Mouse (Mus musculus): ENCODE measurements around the gene Zfp451. TPM values are rescaled to one million over a fixed set of nuclear protein-coding genes. Genes with fewer than 3 reads are reported as not detected.

The Zfp451 gene
- polyA plus RNA-seq, 1 experiment from 2014 or later = 55.6 TPM

- peaks cover 81% of the 10 kb centered on the region for H3K36me3 ChIP-seq (replicated peaks)
- no peak overlapping the region for H3K4me2 ChIP-seq
- no peaks in the 10 kb centered on the region for H3K4me1 ChIP-seq
- no peak for ATAC-seq (ENCODE audit: low FRiP score)
- no peak overlapping the region for H3K4me3 ChIP-seq (replicated peaks)
- no peaks in the 10 kb centered on the region for H3K27me3 ChIP-seq
- H3K9me3 ChIP-seq = no peaks in the 10 kb centered on the region
- 81% methylated on average over 5 of the region's 5 CpGs for WGBS
- no peak overlapping the region for H3K9ac ChIP-seq
- H3K27ac ChIP-seq = no peak overlapping the region
Observed at GRCm38 (mm10) chr1:33734001-33734685, 80.3 kb downstream of the Zfp451 start.

- 93% methylated on average over 9 of the region's 9 CpGs for WGBS
- ATAC-seq (ENCODE audit: low FRiP score) = no peak
- Histone ChIP-seq H3K27me3 (no peaks in the 10 kb centered on the region), H3K9ac (no peak overlapping the region), H3K27ac (no peak overlapping the region), H3K4me2 (no peak overlapping the region), H3K4me1 (no peaks in the 10 kb centered on the region), H3K9me3 (no peaks in the 10 kb centered on the region), H3K4me3 (replicated peaks) (no peak overlapping the region), H3K36me3 (replicated peaks) (peaks cover 82% of the 10 kb centered on the region)
Observed at GRCm38 (mm10) chr1:33733044-33733443, 81.4 kb downstream of the Zfp451 start.

GRCm38 (mm10) chr1:33725086-33725485 is 89.3 kb downstream of the Zfp451 start:
- Histone ChIP-seq H3K4me3 (replicated peaks) (no peak overlapping the region), H3K27ac (no peak overlapping the region), H3K4me1 (peaks cover 7% of the 10 kb centered on the region), H3K4me2 (no peak overlapping the region), H3K9me3 (no peaks in the 10 kb centered on the region), H3K27me3 (no peaks in the 10 kb centered on the region), H3K9ac (no peak overlapping the region), H3K36me3 (replicated peaks) (peaks cover 73% of the 10 kb centered on the region)
- no peak for ATAC-seq (ENCODE audit: low FRiP score)
- WGBS = 93% methylated on average over 5 of the region's 5 CpGs

- WGBS = 92% methylated on average over 6 of the region's 6 CpGs
- Histone ChIP-seq H3K27me3 (no peaks in the 10 kb centered on the region), H3K27ac (no peak overlapping the region), H3K4me1 (peaks cover 8% of the 10 kb centered on the region), H3K36me3 (replicated peaks) (peaks cover 69% of the 10 kb centered on the region), H3K9me3 (no peaks in the 10 kb centered on the region), H3K9ac (no peak overlapping the region), H3K4me2 (no peak overlapping the region), H3K4me3 (replicated peaks) (no peak overlapping the region)
- ATAC-seq (ENCODE audit: low FRiP score) = no peak
Observed at GRCm38 (mm10) chr1:33724516-33724915, 89.9 kb downstream of the Zfp451 start.

GRCm38 (mm10) chr1:33721020-33721419 is 93.4 kb downstream of the Zfp451 start:
- WGBS = 80% methylated on average over 7 of the region's 7 CpGs
- H3K27me3 ChIP-seq = no peaks in the 10 kb centered on the region
- no peaks in the 10 kb centered on the region for H3K9me3 ChIP-seq
- H3K4me1 ChIP-seq = peaks cover 10% of the 10 kb centered on the region
- peak overlapping the region; percentile 86 for H3K4me3 ChIP-seq (replicated peaks)
- H3K9ac ChIP-seq = peak overlapping the region; percentile 38; the same call in 1 of the 2 replicates
- ATAC-seq (ENCODE audit: low FRiP score) = no peak
- H3K27ac ChIP-seq = no peak overlapping the region
- peaks cover 39% of the 10 kb centered on the region for H3K36me3 ChIP-seq (replicated peaks)
- H3K4me2 ChIP-seq = peak overlapping the region; percentile 60

DNA sequence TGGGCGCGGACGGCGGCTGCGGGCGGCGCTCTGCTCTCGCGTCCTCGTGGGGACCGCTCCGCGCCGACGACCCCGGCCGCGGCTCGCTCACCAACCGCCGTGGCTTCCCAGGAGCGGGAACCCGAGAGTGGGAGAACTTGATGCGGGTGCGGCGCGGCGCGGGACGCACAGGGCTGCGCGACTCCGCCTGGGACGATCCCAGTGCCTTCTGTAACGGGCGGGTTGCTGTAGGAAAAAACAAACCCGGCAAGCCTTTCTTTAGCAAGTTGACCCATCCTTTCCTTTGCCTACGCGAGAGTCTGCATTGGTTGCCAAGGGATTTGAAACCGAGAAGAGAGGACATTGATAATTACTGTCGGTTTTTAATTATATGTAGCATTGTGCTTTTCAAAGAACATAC is 94.2 kb downstream of the Zfp451 start:
- Histone ChIP-seq H3K4me3 (replicated peaks) (peak overlapping the region; percentile 86), H3K4me2 (peak overlapping the region; percentile 60), H3K4me1 (peaks cover 10% of the 10 kb centered on the region), H3K27ac (peak overlapping the region; percentile 93), H3K9ac (peak overlapping the region; percentile 83), H3K9me3 (no peaks in the 10 kb centered on the region), H3K27me3 (no peaks in the 10 kb centered on the region), H3K36me3 (replicated peaks) (peaks cover 31% of the 10 kb centered on the region)
- peak; percentile 72; the same call in 1 of the 2 replicates for ATAC-seq (ENCODE audit: low FRiP score)
- WGBS = 0% methylated on average over 41 of the region's 41 CpGs

DNA sequence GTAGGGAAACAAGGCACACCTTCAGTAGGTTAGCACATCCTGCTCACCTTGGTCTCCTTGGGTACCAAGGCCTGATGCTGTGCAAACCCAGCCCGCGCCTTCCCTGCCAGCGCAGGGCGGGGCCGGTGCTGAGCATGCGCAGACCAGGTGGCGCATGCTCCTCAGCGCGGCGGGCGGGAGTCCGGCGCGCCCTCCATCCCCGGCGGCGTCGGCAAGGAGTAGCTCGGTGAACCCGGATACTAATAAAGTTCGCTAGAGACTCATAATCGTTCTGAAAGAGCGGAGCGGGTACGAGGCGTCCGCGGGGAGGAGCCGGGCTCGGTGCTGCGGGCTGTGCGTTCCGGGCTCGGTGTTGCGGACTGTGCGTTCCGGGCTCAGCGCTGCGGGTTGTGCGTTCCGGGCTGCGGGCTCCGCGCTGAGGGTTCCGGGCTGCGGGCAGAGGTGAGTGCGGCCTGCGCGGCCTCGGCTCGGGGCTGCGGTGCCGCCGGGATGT is 94.6 kb downstream of the Zfp451 start, which contains the start of gene Rab23:
Gene Rab23 (plus strand): TSS at position 155 of the 493 bp plus-strand sequence.
- peak; percentile 97 for ATAC-seq (ENCODE audit: low FRiP score)
- Histone ChIP-seq H3K36me3 (replicated peaks) (peaks cover 27% of the 10 kb centered on the region), H3K4me1 (peaks cover 13% of the 10 kb centered on the region), H3K27me3 (no peaks in the 10 kb centered on the region), H3K4me3 (replicated peaks) (peak within 1 kb of the TSS; percentile 86), H3K9me3 (no peaks in the 10 kb centered on the region), H3K9ac (peak within 1 kb of the TSS; percentile 83), H3K4me2 (peak within 1 kb of the TSS; percentile 60), H3K27ac (peak within 1 kb of the TSS; percentile 93)
- under 1% methylated on average over 52 of the region's 54 CpGs for WGBS

DNA sequence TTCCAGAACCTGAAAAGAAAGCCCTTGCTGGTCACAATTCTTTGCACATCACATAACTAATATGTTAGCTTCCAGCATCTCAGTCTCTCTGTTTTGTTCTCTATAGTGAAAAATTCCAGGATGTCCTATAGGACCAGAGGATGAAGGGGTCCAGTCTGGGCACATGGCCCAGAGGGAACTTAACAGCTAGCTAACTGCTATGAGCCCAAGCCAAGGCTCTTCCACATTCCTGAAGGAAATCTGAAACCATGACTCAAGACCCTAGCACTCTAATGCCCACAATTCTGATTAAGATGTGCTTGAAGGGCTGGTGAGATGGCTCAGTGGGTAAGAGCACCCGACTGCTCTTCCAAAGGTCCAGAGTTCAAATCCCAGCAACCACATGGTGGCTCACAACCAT is 96.8 kb downstream of the Zfp451 start:
- WGBS = 96% methylated on average over 1 of the region's 1 CpGs
- no peaks in the 10 kb centered on the region for H3K9me3 ChIP-seq
- no peak overlapping the region for H3K4me2 ChIP-seq
- H3K9ac ChIP-seq = no peak overlapping the region
- H3K4me1 ChIP-seq = peaks cover 19% of the 10 kb centered on the region
- no peak for ATAC-seq (ENCODE audit: low FRiP score)
- no peaks in the 10 kb centered on the region for H3K27me3 ChIP-seq
- no peak overlapping the region for H3K27ac ChIP-seq
- H3K36me3 ChIP-seq (replicated peaks) = peaks cover 8% of the 10 kb centered on the region; the same call in 1 of the 2 replicates
- H3K4me3 ChIP-seq (replicated peaks) = no peak overlapping the region

GRCm38 (mm10) chr1:33714796-33715195 is 99.6 kb downstream of the Zfp451 start:
- H3K9me3 ChIP-seq = no peaks in the 10 kb centered on the region
- 7% methylated on average over 10 of the region's 10 CpGs for WGBS

DNA sequence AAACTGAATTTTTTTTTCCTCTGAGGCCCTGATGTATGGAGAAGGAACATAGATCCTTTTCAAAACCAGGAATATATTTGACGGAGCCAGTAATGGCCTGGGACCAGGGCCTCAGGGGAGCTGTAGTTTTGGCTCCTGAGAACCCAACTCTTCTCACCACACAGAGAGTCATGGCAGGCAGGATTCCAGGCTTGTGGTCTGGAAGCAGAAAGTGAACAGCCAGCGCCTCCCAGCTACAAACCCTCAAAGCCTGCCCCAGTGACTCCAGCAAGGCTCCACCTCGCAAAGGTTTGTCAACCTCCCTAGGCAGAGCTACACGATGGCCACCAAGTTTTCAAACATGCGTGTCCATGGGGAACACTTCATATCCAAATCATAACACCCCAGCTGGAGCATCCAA is 102.4 kb downstream of the Zfp451 start:
- no peak overlapping the region for H3K27ac ChIP-seq
- no peak overlapping the region for H3K9ac ChIP-seq
- no peak overlapping the region for H3K4me3 ChIP-seq (replicated peaks)
- H3K4me1 ChIP-seq = peaks cover 8% of the 10 kb centered on the region
- no peaks in the 10 kb centered on the region for H3K36me3 ChIP-seq (replicated peaks)
- ATAC-seq (ENCODE audit: low FRiP score) = no peak
- no peak overlapping the region for H3K4me2 ChIP-seq
- no peaks in the 10 kb centered on the region for H3K27me3 ChIP-seq
- H3K9me3 ChIP-seq = no peaks in the 10 kb centered on the region
- WGBS = 89% methylated on average over 5 of the region's 5 CpGs

More at GRCm38 (mm10) chr1:33714796-33715195, 99.6 kb downstream of the Zfp451 start:
- Histone ChIP-seq H3K4me3 (replicated peaks) (no peak overlapping the region), H3K36me3 (replicated peaks) (no peaks in the 10 kb centered on the region), H3K4me1 (peaks cover 12% of the 10 kb centered on the region), H3K9ac (no peak overlapping the region), H3K27ac (no peak overlapping the region), H3K27me3 (no peaks in the 10 kb centered on the region), H3K4me2 (peak overlapping the region; percentile 26)
- ATAC-seq (ENCODE audit: low FRiP score) = peak; percentile 64; the same call in 1 of the 2 replicates

Data from forebrain, embryonic 12.5 days (tissue).